Mouse (Mus musculus) stomach, embryonic 16.5 days (tissue): ENCODE results near the gene Hs3st4. TPM values are rescaled to one million over a fixed set of nuclear protein-coding genes. Genes with fewer than 3 reads are reported as not detected.

Experiments
- ATAC-seq: fragments of 200-750 bp; cut with Nextera tagmentation; 2 replicates; pipeline ENCODE4 v1.8.0; 2017; ENCODE audit warnings: moderate number of reproducible peaks, moderate TSS enrichment; ENCODE audit not compliant: insufficient read depth, low FRiP score
- H3K27ac ChIP-seq: fragments of 300-500 bp; sonication (generic); 2 replicates; pipeline ENCODE4 v1.5.1; 2014; ENCODE audit warnings: low read length
- H3K27me3 ChIP-seq: fragments of 300-500 bp; sonication (generic); 2 replicates; pipeline ENCODE4 v1.6.1; 2014; ENCODE audit warnings: low read length, control low read depth, mixed read lengths; ENCODE audit not compliant: control insufficient read depth, insufficient read depth
- H3K36me3 ChIP-seq: fragments of 300-500 bp; sonication (generic); 2 replicates; pipeline ENCODE4 v1.6.1; 2014; ENCODE audit warnings: low read length; ENCODE audit not compliant: control insufficient read depth, insufficient read depth
- H3K4me1 ChIP-seq: fragments of 300-500 bp; sonication (generic); 2 replicates; pipeline ENCODE4 v1.6.1; 2014; ENCODE audit warnings: low read length, control low read depth, mixed read lengths; ENCODE audit not compliant: control insufficient read depth, insufficient read depth
- H3K4me2 ChIP-seq: fragments of 300-500 bp; sonication (generic); 2 replicates; pipeline ENCODE4 v1.6.1; 2014; ENCODE audit warnings: low read depth, low read length, mixed read lengths
- H3K4me3 ChIP-seq: fragments of 300-500 bp; sonication (generic); replicated peaks from 2 replicates; pipeline ENCODE4 v1.5.1; 2014; ENCODE audit warnings: mild to moderate bottlenecking, low read length
- H3K9ac ChIP-seq: fragments of 300-500 bp; sonication (generic); 2 replicates; pipeline ENCODE4 v1.6.1; 2014; ENCODE audit warnings: low read length
- H3K9me3 ChIP-seq: fragments of 300-500 bp; sonication (generic); replicated peaks from 2 replicates; pipeline ENCODE4 v1.6.1; 2016; ENCODE audit warnings: low read length, control low read depth; ENCODE audit not compliant: control insufficient read depth
- WGBS: fragments of 180-500 bp; shearing (Covaris S2); extraction: QIAGEN DNeasy Blood & Tissue Kit; methylation state at CpG from one replicate; pipeline ENCODE4 v1.1.7; 2014; 5-methylcytosine and 5-hydroxymethylcytosine counted together
- polyA plus RNA-seq: library from polyadenylated mRNA; unstranded; fragments of >200 nt; fragmentation: Nextera tagmentation; extraction: Ambion mirVana; gene quantifications from 2 replicates; pipeline ENCODE4 v1.2.1, GENCODE M21; 2015

Hs3st4 gene
- polyA plus RNA-seq, result 0.06 and 0.10 TPM in 2 replicates

GRCm38 (mm10) chr7:123982461-123983038 lies at the start of gene Hs3st4:
Gene Hs3st4, plus strand, starts transcription at chr7:123982869.
- no peak within 1 kb of the TSS for H3K9ac ChIP-seq
- ATAC-seq, result 0 out of 2 replicates have a peak, but pooled peaks have one; percentile 10
- peak within 1 kb of the TSS; percentile 52 for H3K4me3 ChIP-seq
- no peaks in the 10 kb centered on the region for H3K9me3 ChIP-seq
- H3K4me1 ChIP-seq, result no peaks in the 10 kb centered on the region
- no peaks in the 10 kb centered on the region for H3K36me3 ChIP-seq
- no peak within 1 kb of the TSS for H3K27ac ChIP-seq
- WGBS, result under 1% methylated on average over 64 of the region's 74 CpGs
- peaks cover 70% of the 10 kb centered on the region for H3K27me3 ChIP-seq
- peak within 1 kb of the TSS; percentile 91 for H3K4me2 ChIP-seq

DNA sequence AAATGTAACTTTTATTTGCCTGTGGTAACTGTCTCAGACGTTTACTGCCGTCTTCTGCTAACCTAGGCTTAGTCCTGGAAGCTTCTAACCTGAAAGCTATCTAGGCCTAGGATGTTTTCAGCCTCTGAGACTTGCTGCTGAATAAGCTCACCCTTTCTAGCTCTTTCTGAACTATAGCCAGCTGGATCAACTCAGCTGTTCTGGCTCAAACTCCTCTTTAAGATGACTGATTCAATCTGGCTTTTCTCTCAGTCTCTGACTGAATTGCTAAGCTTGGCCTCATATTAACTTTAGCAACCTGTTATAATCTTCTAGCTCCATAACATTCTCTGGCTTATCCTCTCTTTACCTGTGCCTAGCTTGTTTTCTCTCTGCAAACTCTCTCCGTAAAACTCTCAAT lies 35.8 kb upstream of the Hs3st4 start:
- WGBS, result 58% methylated on average over 3 of the region's 3 CpGs
- Histone ChIP-seq H3K36me3 (no peaks in the 10 kb centered on the region), H3K9ac (no peak overlapping the region), H3K4me1 (no peaks in the 10 kb centered on the region), H3K4me3 (no peak overlapping the region), H3K27me3 (no peaks in the 10 kb centered on the region), H3K4me2 (no peak overlapping the region), H3K9me3 (no peaks in the 10 kb centered on the region), H3K27ac (no peak overlapping the region)
- no peak for ATAC-seq

GRCm38 (mm10) chr7:123963021-123963420 lies 19.6 kb upstream of the Hs3st4 start:
- Histone ChIP-seq H3K36me3 (no peaks in the 10 kb centered on the region), H3K4me2 (no peak overlapping the region), H3K9ac (no peak overlapping the region), H3K4me1 (no peaks in the 10 kb centered on the region), H3K27ac (no peak overlapping the region), H3K27me3 (no peaks in the 10 kb centered on the region), H3K4me3 (no peak overlapping the region), H3K9me3 (peaks cover 11% of the 10 kb centered on the region; the same call in 1 of the 2 replicates)
- ATAC-seq, result no peak
- 82% methylated on average over 5 of the region's 5 CpGs for whole genome bisulfite sequencing

DNA sequence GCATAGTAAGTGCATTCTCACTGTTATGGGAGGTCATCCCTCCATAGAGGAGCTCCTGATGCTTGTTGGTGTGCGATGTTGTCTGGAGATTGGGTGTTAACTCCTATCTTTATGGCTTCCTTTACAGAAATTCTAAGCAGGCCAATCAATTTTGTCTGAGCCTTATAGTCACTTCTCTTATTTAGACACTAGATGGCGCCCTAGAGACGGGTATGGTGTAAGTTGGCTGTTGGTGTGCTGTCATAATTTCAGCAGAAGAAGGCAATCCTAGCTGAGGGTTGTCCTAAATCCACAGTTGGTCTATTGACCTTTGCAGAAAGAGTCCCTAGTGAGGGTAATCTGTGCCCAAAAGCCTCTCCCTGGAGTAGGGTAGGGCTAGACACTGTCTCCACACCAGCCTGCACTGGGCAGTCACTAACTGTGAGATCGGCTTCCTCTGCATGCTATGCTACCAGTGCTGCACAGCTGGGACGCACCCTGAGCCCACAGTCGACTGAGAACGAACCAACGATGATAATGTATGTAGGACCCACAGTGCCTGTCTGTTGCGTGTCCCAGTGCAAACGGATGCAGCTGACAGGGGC lies 18.0 kb upstream of the Hs3st4 start:
- H3K4me3 ChIP-seq, result no peak overlapping the region
- no peaks in the 10 kb centered on the region for H3K27me3 ChIP-seq
- no peaks in the 10 kb centered on the region for H3K36me3 ChIP-seq
- H3K27ac ChIP-seq, result no peak overlapping the region
- peaks cover 11% of the 10 kb centered on the region; the same call in 1 of the 2 replicates for H3K9me3 ChIP-seq
- H3K9ac ChIP-seq, result no peak overlapping the region
- 55% methylated on average over 10 of the region's 10 CpGs for WGBS
- no peaks in the 10 kb centered on the region for H3K4me1 ChIP-seq
- no peak overlapping the region for H3K4me2 ChIP-seq
- no peak for ATAC-seq

DNA sequence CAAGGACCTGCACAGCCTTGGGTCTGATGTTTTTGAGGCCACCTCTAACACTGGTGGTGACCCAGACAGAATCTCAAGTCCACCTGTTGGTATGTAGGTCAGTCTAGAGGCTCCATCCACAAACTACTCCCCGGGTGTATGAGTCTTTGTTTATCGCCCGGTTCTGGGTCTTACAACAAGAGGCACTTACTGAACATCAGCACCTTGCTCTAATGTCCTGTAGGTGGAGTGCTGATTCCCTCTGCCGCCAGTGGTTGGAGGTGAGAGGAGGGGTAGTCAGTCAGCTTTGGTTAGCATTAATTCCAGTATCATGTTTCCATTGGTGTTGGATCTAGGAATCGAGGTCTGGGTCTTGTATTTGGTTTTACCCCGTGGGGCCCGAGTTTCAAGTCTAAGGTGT lies 17.2 kb upstream of the Hs3st4 start:
- Histone ChIP-seq H3K4me3 (no peak overlapping the region), H3K9ac (no peak overlapping the region), H3K27ac (no peak overlapping the region), H3K4me2 (no peak overlapping the region), H3K27me3 (no peaks in the 10 kb centered on the region), H3K36me3 (no peaks in the 10 kb centered on the region), H3K4me1 (no peaks in the 10 kb centered on the region), H3K9me3 (peaks cover 11% of the 10 kb centered on the region; the same call in 1 of the 2 replicates)
- no peak for ATAC-seq
- WGBS, result 63% methylated on average over 7 of the region's 7 CpGs

DNA sequence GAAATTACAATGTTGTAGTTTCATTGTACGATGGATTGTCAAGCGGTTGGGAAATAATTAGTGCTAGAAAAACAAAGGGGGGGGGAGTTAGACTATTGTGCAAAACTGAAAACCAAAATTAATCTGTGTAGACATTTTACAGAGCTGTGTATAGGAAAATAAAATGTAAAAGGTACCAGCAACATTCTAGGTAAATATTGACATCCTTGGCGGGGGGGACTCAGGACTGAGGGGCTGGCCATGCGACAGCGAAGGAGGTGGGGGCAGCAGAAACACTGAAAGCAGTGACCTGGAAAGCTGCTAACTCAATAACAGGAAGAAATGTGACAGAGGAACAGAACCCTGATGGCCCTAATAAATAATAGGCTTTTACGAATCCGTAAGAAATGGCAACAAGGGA lies 7.2 kb upstream of the Hs3st4 start:
- Histone ChIP-seq H3K27me3 (peaks cover 6% of the 10 kb centered on the region), H3K9ac (no peak overlapping the region), H3K27ac (no peak overlapping the region), H3K4me1 (no peaks in the 10 kb centered on the region), H3K36me3 (no peaks in the 10 kb centered on the region), H3K4me3 (no peak overlapping the region), H3K9me3 (no peaks in the 10 kb centered on the region), H3K4me2 (no peak overlapping the region)
- no peak for ATAC-seq
- WGBS, result 69% methylated on average over 7 of the region's 7 CpGs

DNA sequence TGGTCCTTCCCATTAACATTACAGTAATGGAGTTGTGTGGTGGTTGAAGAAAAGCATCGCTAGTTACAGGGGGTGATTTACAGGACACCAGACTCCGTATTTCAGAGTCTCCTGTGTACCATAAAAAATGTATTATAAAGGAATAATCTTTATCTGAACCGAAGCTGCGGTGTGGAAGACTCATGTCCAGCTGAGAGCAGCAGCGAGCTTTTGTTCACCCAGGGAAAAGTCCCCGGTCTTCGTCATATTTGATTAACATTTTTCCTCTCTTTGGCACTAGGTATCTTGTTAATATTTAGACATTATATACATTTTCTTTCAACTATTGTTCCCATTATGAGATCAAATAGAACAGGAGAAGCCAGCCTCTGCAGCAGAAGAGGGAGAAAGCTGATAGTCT lies 1.2 kb upstream of the Hs3st4 start:
- Histone ChIP-seq H3K27me3 (peaks cover 65% of the 10 kb centered on the region), H3K4me1 (no peaks in the 10 kb centered on the region), H3K4me2 (no peak overlapping the region), H3K27ac (no peak overlapping the region), H3K4me3 (no peak overlapping the region), H3K9me3 (no peaks in the 10 kb centered on the region), H3K36me3 (no peaks in the 10 kb centered on the region), H3K9ac (no peak overlapping the region)
- WGBS, result 31% methylated on average over 7 of the region's 7 CpGs
- ATAC-seq, result no peak

- H3K4me3 ChIP-seq, result peak overlapping the region; percentile 52
- H3K36me3 ChIP-seq, result no peaks in the 10 kb centered on the region
- H3K4me2 ChIP-seq, result peak overlapping the region; percentile 91; the same call in 1 of the 2 replicates
These were observed 659 bp upstream of the Hs3st4 start for GRCm38 (mm10) chr7:123982010-123982409.

DNA sequence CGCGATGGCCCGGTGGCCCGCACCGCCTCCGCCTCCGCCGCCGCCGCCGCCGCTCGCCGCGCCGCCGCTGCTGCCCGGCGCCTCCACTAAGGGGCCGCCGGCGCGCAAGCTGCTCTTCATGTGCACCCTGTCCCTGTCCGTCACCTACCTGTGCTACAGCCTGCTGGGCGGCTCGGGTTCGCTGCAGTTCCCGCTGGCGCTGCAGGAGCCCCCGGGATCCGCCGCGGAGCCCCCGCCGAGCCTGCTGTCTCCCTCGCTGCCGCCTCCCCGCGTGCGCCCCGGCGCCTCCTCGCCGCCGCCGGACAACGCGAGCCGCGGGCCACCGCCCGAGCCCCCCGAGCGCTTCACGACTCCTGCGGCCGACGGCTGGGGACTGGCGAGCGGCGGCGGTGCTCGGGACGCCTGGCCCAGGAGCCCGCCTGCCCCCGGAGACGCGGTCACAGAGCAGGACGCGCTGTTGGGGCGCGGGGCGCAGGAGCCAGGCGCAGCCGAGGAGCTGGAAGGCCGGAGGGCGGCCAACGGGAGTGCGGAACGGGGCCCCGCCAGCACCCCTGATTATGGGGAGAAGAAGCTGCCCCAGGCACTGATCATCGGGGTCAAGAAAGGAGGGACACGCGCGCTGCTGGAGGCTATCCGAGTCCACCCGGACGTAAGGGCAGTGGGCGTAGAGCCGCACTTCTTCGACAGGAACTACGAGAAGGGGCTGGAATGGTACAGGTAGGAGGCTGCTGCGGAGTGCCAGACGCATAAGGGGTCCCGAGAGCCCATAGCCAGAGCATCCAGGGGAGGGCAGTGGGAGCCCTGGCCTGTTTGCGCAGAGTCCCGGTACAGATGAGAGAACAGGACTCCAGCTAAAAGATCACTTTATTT lies 743 bp downstream of the Hs3st4 start:
- Histone ChIP-seq H3K9ac (no peak overlapping the region), H3K4me3 (peak overlapping the region; percentile 52), H3K36me3 (no peaks in the 10 kb centered on the region), H3K27me3 (peaks cover 70% of the 10 kb centered on the region), H3K27ac (no peak overlapping the region), H3K9me3 (no peaks in the 10 kb centered on the region), H3K4me1 (no peaks in the 10 kb centered on the region), H3K4me2 (peak overlapping the region; percentile 91)
- ATAC-seq, result no peak
- WGBS, result under 1% methylated on average over 96 of the region's 97 CpGs

More at GRCm38 (mm10) chr7:123982010-123982409, 659 bp upstream of the Hs3st4 start:
- ATAC-seq, result no peak
- H3K9ac ChIP-seq, result no peak overlapping the region
- H3K4me1 ChIP-seq, result no peaks in the 10 kb centered on the region
- H3K27me3 ChIP-seq, result peaks cover 70% of the 10 kb centered on the region
- H3K27ac ChIP-seq, result no peak overlapping the region
- WGBS, result 2% methylated on average over 5 of the region's 5 CpGs
- H3K9me3 ChIP-seq, result no peaks in the 10 kb centered on the region
